Mouse (Mus musculus) forebrain, embryonic 16.5 days (tissue): ENCODE results near the gene Coq10b. TPM values are rescaled to one million over a fixed set of nuclear protein-coding genes. Genes with fewer than 3 reads are reported as not detected.

Source experiments
- polyA plus RNA-seq: library from polyadenylated mRNA; unstranded; fragments of >200 nt; fragmentation: Nextera tagmentation; extraction: Ambion mirVana; gene quantifications from 2 replicates; pipeline ENCODE4 v1.2.1, GENCODE M21; 2015

Gene Coq10b
- polyA plus RNA-seq, 1 experiment from 2014 or later = 35.5 TPM

Other genes starting within 250 kb of the Coq10b start
- gene Ankrd44, start 126.4 kb upstream of the Coq10b start, polyA plus RNA-seq = 24.0 and 28.2 TPM in 2 replicates
- gene Sf3b1, start 25.3 kb upstream of the Coq10b start, polyA plus RNA-seq = 379 and 442 TPM in 2 replicates
- gene Hspe1, start 35.4 kb downstream of the Coq10b start, polyA plus RNA-seq = 215 and 231 TPM in 2 replicates
- gene Hspd1, start 35.5 kb downstream of the Coq10b start, polyA plus RNA-seq = 295 and 312 TPM in 2 replicates
- gene Mob4, start 78.5 kb downstream of the Coq10b start, polyA plus RNA-seq = 194 and 201 TPM in 2 replicates
- gene Rftn2, start 174.0 kb downstream of the Coq10b start, polyA plus RNA-seq = 10.4 and 15.1 TPM in 2 replicates
- 5.3 and 5.6 TPM in 2 replicates for gene Mars2, start 184.4 kb downstream of the Coq10b start, polyA plus RNA-seq